ENCODE assay signal across 9 mouse cellular contexts in the genomic region with DNA sequence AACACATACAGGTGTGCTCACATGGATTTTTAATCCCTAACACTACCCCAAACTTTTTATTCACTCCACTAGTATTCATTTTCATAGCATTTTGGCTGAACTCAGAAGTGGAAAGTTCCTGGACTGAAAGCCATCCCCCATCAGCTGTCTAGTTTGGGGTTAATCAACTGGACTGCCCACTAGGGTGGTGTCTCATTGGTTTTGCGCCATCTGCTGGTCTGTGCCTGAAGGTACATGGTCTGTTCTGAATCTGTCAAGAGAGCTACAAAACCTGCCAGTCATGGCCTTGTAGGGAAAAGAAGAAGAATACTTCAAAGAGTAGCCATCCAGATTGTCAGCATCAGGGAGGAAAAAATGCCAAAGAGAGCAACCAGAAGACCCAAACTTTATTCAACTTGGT.
DNase-seq lines count a peak whose midpoint lies in the region; ATAC-seq and TF ChIP-seq lines count a peak whose summit lies in the region.
"Had no signal": no experiment of that assay in that cellular context is flagged by ENCODE, and none has a peak within 500 bp of the region (broad histone marks: within the 10 kb centered on the region; RNA-seq: fewer than 3 reads in every experiment).

No protein-coding gene starts in this region.

- TF ChIP-seq POLR2A in heart, adult 2 months (IDR thresholded peaks at IDR 0.05; ENCODE audit: insufficient read depth, low read depth, low read length): no peak

- peak; percentile 41 to 59 for DNase-seq in heart, adult 2 months
- peak; percentile 73 to 74 for DNase-seq in B cell, adult 2 months
- peak; percentile 60 to 62 for DNase-seq in adrenal gland, adult 18-20 months (ENCODE audit: low spot score in 2 of 2)
- DNase-seq in embryo, embryonic 10 days (ENCODE audit: low spot score): peak; percentile 87
- peak; percentile 58 for DNase-seq in kidney, adult 9 months
- DNase-seq in testis, postnatal 14 days (ENCODE audit: low spot score): peak; percentile 7

- no peak overlapping the region for H3K4me2 ChIP-seq in heart, embryonic 11.5 days
- H3K4me2 ChIP-seq: stomach, embryonic 15.5 days had no signal

- H3K36me3 ChIP-seq in heart, adult 2 months (ENCODE audit: control insufficient read depth, insufficient read depth, low read length): no peaks in the 10 kb centered on the region
- no peaks in the 10 kb centered on the region for H3K36me3 ChIP-seq in heart, embryonic 11.5 days (ENCODE audit: control insufficient read depth, insufficient read depth, low read length)
- H3K36me3 ChIP-seq: stomach, embryonic 15.5 days had no signal

- no peak overlapping the region for H3K27ac ChIP-seq in heart, adult 2 months
- H3K27ac ChIP-seq in heart, embryonic 11.5 days (ENCODE audit: low read depth, low read length): no peak overlapping the region
- H3K27ac ChIP-seq: stomach, embryonic 15.5 days had no signal

- no peaks in the 10 kb centered on the region for H3K79me2 ChIP-seq in heart, adult 2 months (replicated peaks; ENCODE audit: control insufficient read depth, insufficient read depth, low read length)

- H3K4me3 ChIP-seq in heart, adult 2 months: no peak overlapping the region
- no peak overlapping the region for H3K4me3 ChIP-seq in heart, embryonic 11.5 days (ENCODE audit: low read depth, low read length)
- H3K4me3 ChIP-seq: stomach, embryonic 15.5 days had no signal

- H3K9ac ChIP-seq in heart, adult 2 months (ENCODE audit: low read depth, low read length): no peak overlapping the region
- no peak overlapping the region for H3K9ac ChIP-seq in heart, embryonic 11.5 days (ENCODE audit: low read depth, low read length)
- H3K9ac ChIP-seq: stomach, embryonic 15.5 days had no signal

- H3K27me3 ChIP-seq in heart, adult 2 months (ENCODE audit: control insufficient read depth, insufficient read depth, low read length): no peaks in the 10 kb centered on the region
- H3K27me3 ChIP-seq in heart, embryonic 11.5 days (ENCODE audit: control insufficient read depth, insufficient read depth, low read length): no peaks in the 10 kb centered on the region
- H3K27me3 ChIP-seq: stomach, embryonic 15.5 days had no signal

- WGBS in heart, adult 2 months: 0% methylated on average over 1 of the region's 1 CpGs
- WGBS in heart, embryonic 11.5 days (ENCODE audit: insufficient replicate concordance): 0% methylated on average over 1 of the region's 1 CpGs

- peak; percentile 84 for TF ChIP-seq CTCF in heart, adult 2 months (IDR thresholded peaks at IDR 0.05)

- ATAC-seq in heart, embryonic 11.5 days (replicated peaks; ENCODE audit: insufficient number of reproducible peaks, low FRiP score, low TSS enrichment): no peak
- ATAC-seq in megakaryocyte progenitor cell, adult 5-6 weeks (replicated peaks; ENCODE audit: poor library complexity): peak; percentile 85

- no peaks in the 10 kb centered on the region for H3K4me1 ChIP-seq in heart, adult 2 months (ENCODE audit: control insufficient read depth, insufficient read depth, low read length)
- H3K4me1 ChIP-seq in heart, embryonic 11.5 days (ENCODE audit: control insufficient read depth, insufficient read depth, low read length): no peaks in the 10 kb centered on the region
- H3K4me1 ChIP-seq: stomach, embryonic 15.5 days had no signal

- intact Hi-C loops in heart, adult 2 months (cut with DNase I): loop anchor here (2.0 kb wide), 1 partner anchor 230 kb away; no protein-coding TSS in a partner anchor

- no peaks in the 10 kb centered on the region for H3K9me3 ChIP-seq in heart, embryonic 11.5 days (replicated peaks; ENCODE audit: control insufficient read depth, low read length)
- H3K9me3 ChIP-seq: stomach, embryonic 15.5 days had no signal

- 0 out of 2 replicates have a peak, but pooled peaks have one; percentile 20 for TF ChIP-seq EP300 in heart, adult 2 months (IDR thresholded peaks at IDR 0.05; ENCODE audit: insufficient read depth, low read depth, low read length)

Comparison
In these comparisons a context has a peak if more than half of its experiments do, and no peak if none do; other contexts are left out.
1. DNase-seq: peak in every context shown above with its lines; median percentile 87 in embryo, embryonic 10 days; 74 in B cell, adult 2 months; 61 in adrenal gland, adult 18-20 months; 58 in kidney, adult 9 months; 50 in heart, adult 2 months; 7 in testis, postnatal 14 days.